12 mouse cellular contexts compared by ENCODE assay signal in the genomic region with DNA sequence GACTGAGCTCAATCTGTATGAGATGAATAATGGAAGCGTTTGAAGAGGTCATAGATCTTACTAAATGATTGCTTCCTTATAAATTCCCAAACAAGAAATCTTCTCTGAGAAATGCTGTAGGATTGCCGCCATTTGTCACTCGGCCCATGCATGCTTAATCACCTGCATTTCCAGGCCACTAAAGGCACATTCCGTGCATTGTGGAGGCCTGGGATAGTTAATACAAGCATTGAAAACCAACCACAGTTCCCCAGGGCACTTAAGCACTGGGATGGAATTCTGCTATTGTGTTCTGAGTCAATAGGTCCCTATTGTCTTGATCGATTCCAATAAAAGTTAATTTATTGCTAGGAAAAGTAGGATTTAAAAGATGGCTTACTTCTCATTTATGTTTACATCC.
"Had no signal": no experiment of that assay in that cellular context is flagged by ENCODE, and none has a peak within 500 bp of the region (broad histone marks: within the 10 kb centered on the region; RNA-seq: fewer than 3 reads in every experiment).

No protein-coding gene starts in this region.

- H3K9ac ChIP-seq: limb, embryonic 12.5 days; liver, embryonic 13.5 days; liver, postnatal 0 days; lung, embryonic 15.5 days had no signal

- H3K9me3 ChIP-seq: limb, embryonic 12.5 days; liver, embryonic 13.5 days; lung, embryonic 15.5 days had no signal

- H3K27me3 ChIP-seq: limb, embryonic 12.5 days; liver, embryonic 13.5 days; lung, embryonic 15.5 days had no signal

- H3K4me1 ChIP-seq: lung, embryonic 15.5 days had no signal

- H3K36me3 ChIP-seq: limb, embryonic 12.5 days; liver, embryonic 13.5 days; lung, embryonic 15.5 days had no signal

- ATAC-seq: liver, postnatal 0 days had no signal

- DNase-seq: kidney, adult 8-10 months; kidney, postnatal 36 days; liver, postnatal 0 days; lung, postnatal 14 days; midbrain, embryonic 14.5 days; thymus, adult 18-20 months; thymus, postnatal 14 days had no signal

- H3K27ac ChIP-seq: kidney, postnatal 0 days; limb, embryonic 12.5 days; liver, embryonic 13.5 days; lung, embryonic 15.5 days; macrophage had no signal

- H3K4me2 ChIP-seq: limb, embryonic 12.5 days; liver, embryonic 13.5 days; lung, embryonic 15.5 days had no signal

- H3K4me3 ChIP-seq: limb, embryonic 12.5 days; liver, embryonic 13.5 days; lung, embryonic 15.5 days had no signal
